Mouse (Mus musculus): ENCODE measurements around the gene Commd4.

Commd4 gene

DNA sequence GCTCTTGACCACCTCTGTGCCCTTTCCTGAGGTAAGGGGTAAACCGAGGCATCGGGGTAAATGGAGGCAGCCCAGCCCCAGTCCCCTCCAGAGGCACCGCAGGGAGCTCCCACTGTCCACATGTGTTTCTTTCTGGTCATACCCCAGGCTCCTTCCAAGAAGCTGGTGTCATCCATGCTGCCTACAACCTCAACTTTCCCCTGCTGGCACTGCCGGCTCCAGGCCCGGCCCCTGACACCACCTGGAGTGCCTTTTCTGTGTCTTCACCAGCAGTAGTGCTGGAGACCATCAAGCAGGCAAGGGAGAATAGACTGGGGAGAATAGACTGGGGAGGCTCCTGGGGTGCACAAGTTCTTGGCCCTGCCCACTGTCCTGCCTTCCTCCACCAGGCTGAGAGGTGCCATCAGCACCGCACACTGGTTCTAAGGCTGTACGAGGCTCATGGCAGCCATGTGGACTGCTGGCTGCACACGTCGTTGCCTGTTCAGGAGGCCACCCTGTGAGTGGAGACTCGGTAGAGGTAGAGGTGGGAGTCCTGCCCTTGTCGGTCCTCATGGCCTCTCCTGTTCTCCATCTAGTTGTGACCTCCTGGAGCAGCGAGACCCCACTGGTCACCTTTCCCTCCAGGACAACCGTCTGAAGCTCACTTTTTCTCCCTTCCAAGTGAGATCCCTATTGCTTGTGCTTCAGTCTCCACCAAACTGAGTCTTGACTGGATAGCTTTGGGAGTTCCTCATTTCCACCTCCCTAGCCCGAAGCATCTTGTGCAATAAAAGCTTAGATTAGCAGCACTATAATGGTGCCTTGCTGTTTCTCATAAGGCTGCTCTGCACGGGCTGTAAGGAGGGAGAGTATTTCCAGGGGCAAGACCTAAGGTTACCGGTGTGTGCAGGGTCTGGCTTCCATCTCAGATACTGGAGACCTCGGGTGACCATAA is 16.4 kb downstream of the Commd4 start:
- DNase-seq, result no peak

DNA sequence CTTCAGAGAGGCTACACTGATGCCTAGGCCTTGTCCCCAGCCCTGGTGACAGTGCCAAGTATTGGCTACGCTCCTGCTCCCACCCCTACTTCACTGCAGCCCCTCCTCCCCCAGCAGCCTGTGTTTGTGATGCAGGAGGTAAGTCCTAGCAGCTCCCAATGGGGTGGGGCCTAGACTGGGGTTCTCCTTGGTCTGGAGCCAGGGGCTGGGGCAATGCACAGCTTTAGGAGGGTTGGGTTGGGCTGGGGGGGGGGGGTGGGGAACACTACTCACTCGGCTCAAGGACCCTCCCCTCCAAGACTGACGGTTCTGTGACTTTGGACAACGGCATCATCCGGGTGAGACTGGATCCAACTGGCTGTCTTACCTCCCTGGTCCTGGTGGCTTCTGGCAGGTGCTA is 18.6 kb downstream of the Commd4 start:
- no peak for DNase-seq

DNA sequence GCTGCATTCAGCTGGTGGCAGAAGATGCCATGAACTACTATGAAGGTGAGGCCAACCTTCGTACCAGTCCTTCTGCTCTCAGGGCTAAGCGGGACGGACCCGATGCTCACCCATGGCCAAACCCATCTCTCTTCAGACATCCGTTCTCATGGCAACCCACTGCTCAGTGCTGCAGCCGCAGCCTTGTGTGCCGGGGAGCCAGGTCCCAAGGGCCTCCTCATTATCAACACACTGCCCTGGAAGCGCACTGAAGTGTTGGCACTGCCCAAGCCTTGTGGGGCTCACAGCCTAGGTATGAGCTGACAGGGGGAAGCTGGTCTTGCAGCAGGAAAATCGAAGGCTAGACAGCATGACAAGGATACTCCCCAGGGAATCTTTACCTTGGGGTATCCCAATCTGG is 19.0 kb downstream of the Commd4 start:
- DNase-seq, result no peak

- DNase-seq, result no peak
These were observed 19.6 kb downstream of the Commd4 start for GRCm38 (mm10) chr9:57138507-57138906.

GRCm38 (mm10) chr9:57137777-57138176 is 20.4 kb downstream of the Commd4 start:
- no peak for DNase-seq

DNA sequence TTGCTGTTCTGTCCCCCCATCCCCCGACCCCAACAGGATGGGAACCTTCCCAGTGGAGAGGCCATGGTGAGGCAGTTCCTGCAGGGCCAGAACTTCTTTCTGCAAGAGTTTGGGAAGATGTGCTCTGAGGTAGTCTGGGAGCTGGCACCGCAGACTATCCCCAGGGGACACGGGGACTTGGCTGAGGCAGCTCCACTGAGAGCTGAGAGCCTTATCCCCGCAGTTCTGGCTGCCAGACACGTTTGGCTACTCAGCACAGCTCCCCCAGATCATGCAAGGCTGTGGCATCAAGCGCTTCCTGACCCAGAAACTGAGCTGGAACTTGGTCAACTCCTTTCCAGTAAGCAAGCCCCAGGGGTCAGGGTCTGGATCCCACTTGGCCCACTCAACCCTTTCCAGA is 20.9 kb downstream of the Commd4 start:
- no peak for DNase-seq

DNA sequence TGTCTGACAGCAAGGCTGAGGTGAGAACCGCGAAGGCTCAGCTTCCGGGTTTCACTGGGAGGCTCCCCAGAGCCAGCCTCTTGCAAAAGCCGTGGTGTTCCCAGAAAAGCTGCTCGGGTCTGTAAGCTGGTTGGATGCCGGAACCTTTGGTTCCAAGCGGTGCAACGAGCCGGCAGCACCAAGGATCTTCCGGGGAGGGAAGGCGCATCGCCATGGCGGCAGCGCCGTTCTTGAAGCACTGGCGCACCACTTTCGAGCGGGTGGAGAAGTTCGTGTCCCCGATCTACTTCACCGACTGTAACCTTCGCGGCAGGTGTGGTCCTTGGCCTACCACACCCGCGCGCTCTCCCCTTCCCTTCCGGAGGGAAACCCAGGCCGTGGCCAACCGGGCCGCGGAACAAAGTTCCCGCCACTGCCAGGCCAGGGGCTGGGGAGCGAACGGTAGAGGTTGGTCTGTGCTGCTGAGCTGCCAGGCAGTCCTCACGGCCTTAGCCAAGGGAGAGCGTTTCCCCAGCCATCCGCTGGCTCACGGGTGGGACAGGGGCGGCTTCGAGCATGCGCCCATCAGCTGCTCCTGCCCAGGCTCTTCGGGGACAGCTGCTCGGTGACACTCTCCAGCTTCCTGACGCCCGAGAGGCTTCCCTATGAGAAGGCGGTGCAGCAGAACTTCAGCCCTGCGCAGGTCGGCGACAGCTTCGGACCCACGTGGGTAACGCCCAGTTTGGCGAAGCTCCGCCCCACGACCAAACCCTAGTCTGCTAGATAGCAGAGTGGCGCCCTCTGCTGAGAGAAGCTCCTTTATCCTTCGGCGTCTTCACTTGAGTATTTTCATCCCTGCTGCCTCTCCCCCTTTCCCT is 27.3 kb downstream of the Commd4 start, which contains the start of gene Man2c1:
TSS of gene Man2c1 (plus strand) at position 114 of the 857 bp plus-strand sequence.
- DNase-seq, result peak; percentile 96

GRCm38 (mm10) chr9:57129641-57130040 is 28.5 kb downstream of the Commd4 start:
- no peak for DNase-seq

DNA sequence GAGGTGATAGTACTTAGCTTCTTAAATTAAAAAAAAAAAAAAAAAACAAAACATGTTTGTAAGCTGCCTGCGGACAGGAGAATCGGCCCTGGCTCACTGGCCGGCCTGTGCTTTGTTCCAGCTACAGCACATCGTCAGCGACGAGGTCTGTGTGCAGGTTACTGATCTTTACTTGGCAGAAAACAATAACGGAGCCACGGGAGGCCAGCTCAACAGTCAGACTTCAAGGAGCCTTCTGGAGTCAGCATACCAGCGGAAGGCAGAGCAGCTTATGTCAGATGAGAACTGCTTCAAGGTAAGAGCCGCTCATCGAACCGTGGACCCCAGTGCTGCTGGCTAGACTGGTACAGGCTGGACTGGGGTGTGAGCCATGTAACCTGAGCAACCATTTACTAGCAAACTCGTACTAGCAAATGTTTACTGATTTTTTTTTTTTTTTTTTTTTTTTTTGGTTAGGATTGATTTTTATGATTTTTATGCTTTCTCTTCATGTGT is 40.8 kb downstream of the Commd4 start:
- peak; percentile 40 for DNase-seq
